Mouse (Mus musculus) ES-Bruce4 (cell line): ENCODE results near the gene Mex3a.
A peak's percentile ranks its signal among the peaks of the same experiment; 100 is the strongest.

ENCODE experiments used
- CTCF ChIP-seq: IDR thresholded peaks from one replicate; pipeline ENCODE4 v1.8.1; 2011; ENCODE audit warnings: low read depth, low read length
- EP300 ChIP-seq: IDR thresholded peaks from 2 replicates; pipeline ENCODE4 v1.6.1; 2011; ENCODE audit warnings: low read depth, low read length; ENCODE audit not compliant: insufficient read depth
- POLR2A ChIP-seq: IDR thresholded peaks from one replicate; pipeline ENCODE4 v1.8.1; 2011; ENCODE audit warnings: low read length; ENCODE audit not compliant: insufficient read depth

GRCm38 (mm10) chr3:88572835-88573234 is 40.6 kb downstream of the Mex3a start:
- TF ChIP-seq CTCF (no peak), POLR2A (no peak), EP300 (peak; percentile 99)
